Mouse (Mus musculus): Measurements from ENCODE around the gene Hpd. TPM values are rescaled to one million over a fixed set of nuclear protein-coding genes. Genes with fewer than 3 reads are reported as not detected.
A peak's percentile ranks its signal among the peaks of the same experiment; 100 is the strongest.

Gene Hpd
- polyA plus RNA-seq, 1 experiment from 2014 or later = not detected

DNA sequence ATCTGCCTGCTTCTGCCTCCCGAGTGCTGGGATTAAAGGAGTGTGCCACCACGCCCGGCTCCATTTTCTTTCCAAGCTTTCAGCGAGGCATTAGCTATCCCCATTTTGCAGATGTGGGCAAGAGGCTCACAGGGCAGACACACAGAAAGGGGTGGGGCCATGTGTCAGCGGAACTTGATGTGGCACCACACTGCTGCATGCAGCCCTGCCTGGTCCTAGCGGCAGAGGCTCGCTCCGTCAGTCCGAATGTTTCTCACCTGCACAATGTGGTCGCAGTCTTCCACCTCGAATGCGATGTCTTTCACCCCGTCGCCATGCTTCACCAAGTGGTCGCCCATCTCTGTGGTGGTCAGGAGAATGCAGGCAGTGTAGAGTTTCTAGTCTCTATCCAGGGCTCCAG, 2.1 kb downstream of the Hpd start:
- WGBS = 93% methylated on average over 15 of the region's 15 CpGs
- no peak for ATAC-seq (ENCODE audit: low FRiP score, low read depth)
- peaks cover 3% of the 10 kb centered on the region; the same call in 1 of the 2 replicates for H3K9me3 ChIP-seq

DNA sequence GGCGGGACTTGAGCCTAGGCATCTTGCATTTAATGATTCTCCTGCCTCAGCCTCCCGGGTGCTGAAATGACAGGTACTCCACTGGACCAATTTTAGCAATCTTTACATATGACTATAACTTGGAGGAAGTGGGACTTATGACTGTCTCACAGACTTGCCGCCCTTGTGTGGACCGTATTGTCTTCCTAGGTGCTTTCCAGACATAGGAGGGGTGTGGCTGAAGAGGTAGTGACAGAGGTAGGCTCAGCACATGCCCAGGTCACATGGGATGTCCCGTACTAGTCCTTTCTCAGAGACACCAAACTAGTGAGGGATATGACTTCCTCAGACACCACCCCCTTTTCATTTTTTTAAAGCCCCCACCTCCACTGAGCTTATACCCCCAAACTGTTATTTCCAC, 3.7 kb downstream of the Hpd start:
- H3K9ac ChIP-seq = no peak overlapping the region
- 89% methylated on average over 5 of the region's 5 CpGs for WGBS

More for the DNA sequence above, 2.1 kb downstream of the Hpd start:
- no peaks in the 10 kb centered on the region for H3K4me1 ChIP-seq
- H3K4me2 ChIP-seq (replicated peaks) = no peak overlapping the region
- no peak overlapping the region for H3K9ac ChIP-seq
- no peaks in the 10 kb centered on the region for H3K27me3 ChIP-seq
- no peaks in the 10 kb centered on the region for H3K36me3 ChIP-seq
- H3K27ac ChIP-seq = no peak overlapping the region
- no peak overlapping the region for H3K4me3 ChIP-seq

DNA sequence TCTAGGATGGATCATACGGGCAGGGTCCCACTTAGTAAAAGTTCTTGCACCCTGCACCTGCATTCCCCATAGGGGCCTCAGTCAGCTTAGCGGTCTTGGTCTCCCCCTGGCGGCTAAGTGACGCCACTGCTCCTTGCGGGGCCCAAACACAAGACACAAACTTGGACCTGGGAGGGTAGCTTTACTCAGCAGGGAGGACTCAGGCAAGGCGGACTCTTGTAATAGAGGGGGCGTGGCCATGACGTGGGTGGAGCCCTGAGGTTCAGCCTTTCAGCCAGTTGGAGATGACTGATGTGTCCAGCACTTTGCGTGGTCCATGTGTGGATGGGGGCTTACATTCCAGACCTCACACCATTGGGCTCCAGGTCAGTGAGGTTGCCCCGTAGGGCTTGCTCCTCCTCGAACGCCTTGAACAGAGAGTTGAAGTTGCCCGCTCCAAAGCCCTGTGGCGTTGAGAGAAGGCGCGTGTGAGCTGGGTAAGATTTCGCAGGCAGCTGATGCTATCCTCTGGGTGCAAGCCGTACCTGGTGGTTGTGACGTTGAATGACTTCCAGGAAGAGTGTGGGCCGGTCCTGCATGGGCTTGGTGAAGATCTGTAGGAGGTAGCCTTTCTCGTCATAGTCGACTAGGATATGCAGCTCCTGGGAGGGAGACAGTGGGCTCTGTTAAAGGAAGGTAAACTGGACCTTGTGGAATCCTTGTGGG, 10.7 kb downstream of the Hpd start:
- Histone ChIP-seq H3K4me2 (replicated peaks) (peak overlapping the region; percentile 62), H3K4me3 (peak overlapping the region; percentile 40), H3K27me3 (no peaks in the 10 kb centered on the region), H3K4me1 (peaks cover 31% of the 10 kb centered on the region), H3K36me3 (peaks cover 8% of the 10 kb centered on the region), H3K9ac (peak overlapping the region; percentile 39; the same call in 1 of the 2 replicates), H3K9me3 (no peaks in the 10 kb centered on the region), H3K27ac (no peak overlapping the region)
- peak; percentile 87 for ATAC-seq (ENCODE audit: low FRiP score, low read depth)
- 11% methylated on average over 22 of the region's 22 CpGs for WGBS

More for the DNA sequence above, 3.7 kb downstream of the Hpd start:
- ATAC-seq (ENCODE audit: low FRiP score, low read depth) = no peak
- Histone ChIP-seq H3K9me3 (peaks cover 3% of the 10 kb centered on the region; the same call in 1 of the 2 replicates), H3K27ac (no peak overlapping the region), H3K4me1 (no peaks in the 10 kb centered on the region), H3K27me3 (no peaks in the 10 kb centered on the region), H3K4me3 (no peak overlapping the region), H3K4me2 (replicated peaks) (no peak overlapping the region), H3K36me3 (no peaks in the 10 kb centered on the region)

DNA sequence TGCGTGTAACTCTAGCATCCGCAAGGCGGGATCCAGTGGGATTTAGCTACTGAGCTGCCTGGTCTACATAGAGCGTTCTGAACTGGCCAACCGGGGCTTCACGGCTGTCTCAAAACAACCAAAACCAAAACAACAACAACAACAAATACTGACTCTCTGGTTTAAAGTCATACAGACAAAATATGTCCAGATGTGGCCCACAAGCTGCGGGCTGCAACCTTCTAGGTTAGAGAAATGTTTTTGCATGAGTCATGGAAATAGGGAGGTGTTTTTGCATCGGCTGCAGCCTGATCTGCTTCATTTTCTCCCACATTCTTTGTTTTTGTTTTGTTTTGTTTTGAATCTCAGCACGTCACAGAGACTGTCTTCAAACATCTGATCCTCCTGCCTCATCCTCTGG, 12.2 kb downstream of the Hpd start:
- H3K9ac ChIP-seq = no peak overlapping the region
- no peak for ATAC-seq (ENCODE audit: low FRiP score, low read depth)
- H3K36me3 ChIP-seq = peaks cover 22% of the 10 kb centered on the region
- no peaks in the 10 kb centered on the region for H3K27me3 ChIP-seq
- no peak overlapping the region for H3K4me3 ChIP-seq
- no peaks in the 10 kb centered on the region for H3K9me3 ChIP-seq
- 68% methylated on average over 9 of the region's 9 CpGs for WGBS
- H3K27ac ChIP-seq = peak overlapping the region; percentile 29; the same call in 1 of the 2 replicates
- no peak overlapping the region for H3K4me2 ChIP-seq (replicated peaks)
- H3K4me1 ChIP-seq = peaks cover 31% of the 10 kb centered on the region

DNA sequence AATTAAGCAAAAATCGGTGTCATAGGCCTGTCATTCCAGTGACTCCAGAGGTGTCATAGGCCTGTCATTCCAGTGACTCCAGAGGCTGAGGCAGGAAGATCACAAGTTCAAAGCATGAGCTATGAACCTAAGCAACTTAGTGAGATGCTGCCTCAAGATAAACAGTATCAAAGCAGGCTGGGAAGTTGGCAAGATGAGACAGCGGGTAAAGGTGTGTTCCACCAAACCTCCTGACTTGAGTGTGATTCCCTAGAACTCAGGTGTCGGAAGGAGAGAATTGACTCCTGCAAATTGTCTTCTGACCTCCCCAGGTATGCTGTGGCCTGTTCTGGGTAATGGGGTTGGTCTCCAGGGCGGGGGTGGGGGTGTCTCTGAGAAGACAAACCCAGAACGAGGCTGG, 13.2 kb downstream of the Hpd start, which contains the start of gene Psmd9:
Gene Psmd9, plus strand, starts transcription at position 130 of the 400 bp plus-strand sequence.
- 78% methylated on average over 5 of the region's 5 CpGs for WGBS
- peak within 1 kb of the TSS; percentile 29; the same call in 1 of the 2 replicates for H3K27ac ChIP-seq

DNA sequence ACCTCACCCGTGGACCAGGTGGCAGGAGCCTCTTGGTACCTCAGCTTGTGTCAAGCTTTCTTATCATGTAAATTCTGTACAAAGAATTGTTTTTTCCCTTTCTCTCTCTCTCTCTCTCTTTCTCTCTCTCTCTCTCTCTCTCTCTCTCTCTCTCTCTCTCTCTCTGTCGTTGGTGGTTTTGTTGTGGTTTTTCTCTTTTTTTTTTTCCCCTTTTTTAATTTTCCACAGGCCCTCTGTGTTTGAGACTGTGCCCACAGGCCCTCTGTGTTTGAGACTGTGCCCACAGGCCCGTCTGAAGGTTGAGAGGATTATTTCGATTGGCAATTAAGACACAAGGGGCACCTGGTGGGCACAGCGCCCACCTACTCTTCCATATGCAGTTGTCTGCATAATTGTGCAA, 14.9 kb downstream of the Hpd start:
- no peak for ATAC-seq (ENCODE audit: low FRiP score, low read depth)
- WGBS = 78% methylated on average over 5 of the region's 5 CpGs
- no peak overlapping the region for H3K4me3 ChIP-seq

More for the DNA sequence above, 13.2 kb downstream of the Hpd start, which contains the start of gene Psmd9:
- peaks cover 31% of the 10 kb centered on the region for H3K4me1 ChIP-seq
- H3K27me3 ChIP-seq = no peaks in the 10 kb centered on the region
- no peaks in the 10 kb centered on the region for H3K9me3 ChIP-seq
- H3K36me3 ChIP-seq = peaks cover 27% of the 10 kb centered on the region
- H3K9ac ChIP-seq = peak within 1 kb of the TSS; percentile 19; the same call in 1 of the 2 replicates
- H3K4me2 ChIP-seq (replicated peaks) = no peak within 1 kb of the TSS
- H3K4me3 ChIP-seq = no peak within 1 kb of the TSS
- no peak for ATAC-seq (ENCODE audit: low FRiP score, low read depth)

DNA sequence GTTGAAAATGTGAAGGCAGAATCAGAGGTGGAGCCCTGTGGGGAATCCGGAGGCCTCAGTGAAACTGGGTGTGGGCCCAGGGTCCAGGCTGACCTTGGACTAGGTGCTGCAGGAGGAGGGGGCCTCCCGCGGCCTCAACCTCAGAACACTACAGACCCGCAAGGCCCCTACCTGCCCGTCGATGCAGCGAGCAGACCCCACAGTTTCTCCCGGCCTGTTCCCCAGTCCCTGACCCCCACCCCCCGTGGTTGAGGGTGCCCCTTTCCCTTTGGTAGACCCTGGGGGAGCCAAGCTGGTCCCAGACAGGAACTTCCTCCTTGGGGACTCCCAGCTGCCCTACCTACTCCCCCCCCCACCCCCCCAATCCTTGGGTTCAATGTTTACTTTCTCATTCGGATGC, 16.1 kb downstream of the Hpd start:
- H3K9ac ChIP-seq = no peak overlapping the region
- 93% methylated on average over 10 of the region's 10 CpGs for WGBS
- H3K4me2 ChIP-seq (replicated peaks) = no peak overlapping the region
- no peak for ATAC-seq (ENCODE audit: low FRiP score, low read depth)
- H3K9me3 ChIP-seq = no peaks in the 10 kb centered on the region
- no peak overlapping the region for H3K4me3 ChIP-seq
- H3K4me1 ChIP-seq = peaks cover 18% of the 10 kb centered on the region
- H3K36me3 ChIP-seq = peaks cover 55% of the 10 kb centered on the region
- H3K27ac ChIP-seq = no peak overlapping the region
- H3K27me3 ChIP-seq = no peaks in the 10 kb centered on the region

More for the DNA sequence above, 14.9 kb downstream of the Hpd start:
- Histone ChIP-seq H3K36me3 (peaks cover 44% of the 10 kb centered on the region), H3K4me1 (peaks cover 26% of the 10 kb centered on the region), H3K27me3 (no peaks in the 10 kb centered on the region), H3K4me2 (replicated peaks) (no peak overlapping the region), H3K27ac (no peak overlapping the region), H3K9ac (no peak overlapping the region), H3K9me3 (no peaks in the 10 kb centered on the region)

DNA sequence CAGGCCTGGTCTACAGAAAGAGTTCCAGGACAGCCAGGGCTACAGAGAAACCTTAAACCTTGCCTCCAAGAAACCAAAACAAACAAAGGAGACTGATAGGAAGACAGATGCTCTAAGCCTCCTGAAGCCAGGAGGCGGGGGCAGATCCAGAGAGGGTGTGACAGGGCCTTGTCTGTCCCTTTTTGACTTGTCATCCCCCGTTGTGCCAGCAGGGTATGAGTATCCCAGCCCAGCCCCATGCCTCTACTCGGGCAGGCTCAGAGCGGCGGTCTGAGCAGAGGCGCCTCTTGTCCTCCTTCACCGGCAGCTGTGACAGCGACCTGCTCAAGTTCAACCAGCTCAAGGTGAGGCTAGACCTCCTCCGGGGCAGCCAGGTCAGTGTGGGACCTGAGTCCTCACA, 19.6 kb downstream of the Hpd start:
- Histone ChIP-seq H3K36me3 (peaks cover 87% of the 10 kb centered on the region), H3K9me3 (no peaks in the 10 kb centered on the region), H3K27me3 (no peaks in the 10 kb centered on the region), H3K27ac (no peak overlapping the region), H3K9ac (no peak overlapping the region), H3K4me2 (replicated peaks) (no peak overlapping the region), H3K4me3 (no peak overlapping the region), H3K4me1 (no peaks in the 10 kb centered on the region)
- 90% methylated on average over 9 of the region's 9 CpGs for WGBS
- peak; percentile 13; the same call in 1 of the 2 replicates for ATAC-seq (ENCODE audit: low FRiP score, low read depth)

DNA sequence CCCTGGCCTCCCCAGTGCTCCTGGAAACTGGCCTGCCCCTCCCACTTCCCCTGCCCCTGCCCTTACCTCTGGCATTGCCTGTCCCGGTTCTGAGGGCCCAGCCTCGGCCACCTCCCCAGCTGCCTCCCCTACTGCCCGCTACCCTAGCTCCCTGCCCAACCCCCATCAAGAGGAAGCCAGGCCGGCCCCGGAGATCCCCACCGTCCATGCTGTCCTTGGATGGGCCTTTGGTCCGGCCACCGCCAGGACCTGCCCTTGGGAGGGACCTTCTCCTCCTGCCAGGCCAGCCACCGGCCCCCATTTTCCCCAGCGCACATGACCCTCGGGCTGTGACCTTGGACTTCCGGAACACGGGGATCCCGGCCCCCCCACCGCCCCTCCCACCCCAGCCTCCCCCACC, 22.2 kb downstream of the Hpd start:
- Histone ChIP-seq H3K36me3 (peaks cover 88% of the 10 kb centered on the region), H3K27ac (no peak overlapping the region), H3K27me3 (no peaks in the 10 kb centered on the region), H3K4me1 (no peaks in the 10 kb centered on the region), H3K9ac (no peak overlapping the region), H3K9me3 (no peaks in the 10 kb centered on the region), H3K4me2 (replicated peaks) (no peak overlapping the region), H3K4me3 (no peak overlapping the region)
- 93% methylated on average over 15 of the region's 15 CpGs for WGBS
- 0 out of 2 replicates have a peak, but pooled peaks have one; percentile 17 for ATAC-seq (ENCODE audit: low FRiP score, low read depth)

DNA sequence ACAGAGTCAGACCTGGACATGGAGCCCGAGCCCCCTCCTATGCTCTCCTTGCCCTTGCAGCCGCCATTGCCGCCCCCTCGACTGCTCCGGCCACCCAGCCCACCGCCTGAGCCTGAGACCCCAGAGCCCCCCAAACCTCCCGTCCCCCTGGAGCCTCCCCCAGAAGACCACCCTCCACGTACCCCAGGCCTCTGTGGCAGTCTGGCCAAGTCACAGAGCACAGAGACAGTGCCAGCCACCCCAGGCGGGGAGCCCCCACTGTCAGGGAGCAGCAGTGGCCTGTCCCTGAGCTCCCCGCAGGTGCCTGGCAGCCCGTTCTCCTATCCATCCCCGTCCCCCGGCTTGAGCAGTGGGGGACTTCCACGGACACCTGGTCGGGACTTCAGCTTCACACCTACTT, 22.7 kb downstream of the Hpd start:
- no peak for ATAC-seq (ENCODE audit: low FRiP score, low read depth)
- WGBS = 93% methylated on average over 15 of the region's 15 CpGs
- Histone ChIP-seq H3K27me3 (no peaks in the 10 kb centered on the region), H3K36me3 (peaks cover 93% of the 10 kb centered on the region), H3K27ac (no peak overlapping the region), H3K4me1 (no peaks in the 10 kb centered on the region), H3K9ac (no peak overlapping the region), H3K4me3 (no peak overlapping the region), H3K9me3 (no peaks in the 10 kb centered on the region), H3K4me2 (replicated peaks) (no peak overlapping the region)

DNA sequence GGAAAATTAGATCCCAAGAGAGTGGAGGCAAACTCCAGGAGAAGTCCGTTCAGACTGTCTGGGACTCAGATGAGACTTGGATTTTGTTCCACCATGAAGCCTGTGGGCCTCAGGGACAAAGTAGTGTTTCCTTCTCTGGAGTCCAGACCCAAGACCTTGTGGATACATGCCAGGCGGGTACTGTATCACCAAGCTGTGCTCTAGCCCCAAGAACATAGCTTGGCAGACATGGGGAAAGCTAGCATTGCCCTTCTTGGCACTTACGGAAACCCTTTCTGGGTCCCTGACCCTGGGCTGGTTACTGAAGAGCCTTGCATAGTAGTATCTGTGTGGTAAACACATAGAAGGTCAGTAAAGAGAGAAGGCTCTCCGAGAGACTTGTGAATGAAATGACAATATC, 23.1 kb downstream of the Hpd start:
- H3K27me3 ChIP-seq = no peaks in the 10 kb centered on the region
- no peak overlapping the region for H3K4me2 ChIP-seq (replicated peaks)
- ATAC-seq (ENCODE audit: low FRiP score, low read depth) = no peak
- no peak overlapping the region for H3K27ac ChIP-seq
- no peaks in the 10 kb centered on the region for H3K4me1 ChIP-seq
- no peak overlapping the region for H3K4me3 ChIP-seq
- no peak overlapping the region for H3K9ac ChIP-seq
- H3K9me3 ChIP-seq = no peaks in the 10 kb centered on the region
- H3K36me3 ChIP-seq = peaks cover 93% of the 10 kb centered on the region
- 89% methylated on average over 4 of the region's 4 CpGs for WGBS

DNA sequence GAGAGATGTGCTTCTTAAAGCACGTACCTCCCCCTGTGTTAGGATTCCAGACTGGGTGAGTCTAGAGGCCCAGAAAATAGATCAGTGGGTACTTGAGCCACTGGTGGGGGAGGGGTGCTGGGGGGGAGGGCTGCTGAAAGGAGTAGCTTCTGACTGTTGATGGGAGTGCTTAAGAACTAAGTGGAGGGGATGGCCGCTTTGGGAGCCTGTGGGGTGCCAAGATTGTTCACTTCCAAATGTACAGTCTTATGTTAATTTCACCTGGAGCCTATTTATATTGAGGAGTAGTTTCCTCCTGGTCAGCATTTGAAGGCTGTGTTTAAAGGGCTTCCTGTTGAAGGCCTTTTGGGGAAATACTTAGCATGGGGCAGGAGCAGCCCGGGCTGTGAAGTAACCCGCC, 24.6 kb downstream of the Hpd start:
- H3K4me1 ChIP-seq = no peaks in the 10 kb centered on the region
- H3K9me3 ChIP-seq = no peaks in the 10 kb centered on the region
- no peak for ATAC-seq (ENCODE audit: low FRiP score, low read depth)
- no peak overlapping the region for H3K27ac ChIP-seq
- H3K27me3 ChIP-seq = no peaks in the 10 kb centered on the region
- 87% methylated on average over 4 of the region's 4 CpGs for whole genome bisulfite sequencing
- H3K9ac ChIP-seq = no peak overlapping the region
- H3K4me2 ChIP-seq (replicated peaks) = no peak overlapping the region
- peaks cover 93% of the 10 kb centered on the region for H3K36me3 ChIP-seq
- H3K4me3 ChIP-seq = no peak overlapping the region

GRCm38 (mm10) chr5:123156763-123157162, 25.8 kb downstream of the Hpd start:
- 90% methylated on average over 12 of the region's 12 CpGs for WGBS
- no peak overlapping the region for H3K9ac ChIP-seq
- no peak overlapping the region for H3K4me3 ChIP-seq
- no peak overlapping the region for H3K27ac ChIP-seq
- H3K4me2 ChIP-seq (replicated peaks) = no peak overlapping the region
- H3K36me3 ChIP-seq = peaks cover 93% of the 10 kb centered on the region
- no peaks in the 10 kb centered on the region for H3K9me3 ChIP-seq
- ATAC-seq (ENCODE audit: low FRiP score, low read depth) = no peak
- H3K4me1 ChIP-seq = no peaks in the 10 kb centered on the region
- H3K27me3 ChIP-seq = no peaks in the 10 kb centered on the region
